Mouse (Mus musculus): ENCODE measurements around the gene Olfr1441.

Olfr1441 gene

DNA sequence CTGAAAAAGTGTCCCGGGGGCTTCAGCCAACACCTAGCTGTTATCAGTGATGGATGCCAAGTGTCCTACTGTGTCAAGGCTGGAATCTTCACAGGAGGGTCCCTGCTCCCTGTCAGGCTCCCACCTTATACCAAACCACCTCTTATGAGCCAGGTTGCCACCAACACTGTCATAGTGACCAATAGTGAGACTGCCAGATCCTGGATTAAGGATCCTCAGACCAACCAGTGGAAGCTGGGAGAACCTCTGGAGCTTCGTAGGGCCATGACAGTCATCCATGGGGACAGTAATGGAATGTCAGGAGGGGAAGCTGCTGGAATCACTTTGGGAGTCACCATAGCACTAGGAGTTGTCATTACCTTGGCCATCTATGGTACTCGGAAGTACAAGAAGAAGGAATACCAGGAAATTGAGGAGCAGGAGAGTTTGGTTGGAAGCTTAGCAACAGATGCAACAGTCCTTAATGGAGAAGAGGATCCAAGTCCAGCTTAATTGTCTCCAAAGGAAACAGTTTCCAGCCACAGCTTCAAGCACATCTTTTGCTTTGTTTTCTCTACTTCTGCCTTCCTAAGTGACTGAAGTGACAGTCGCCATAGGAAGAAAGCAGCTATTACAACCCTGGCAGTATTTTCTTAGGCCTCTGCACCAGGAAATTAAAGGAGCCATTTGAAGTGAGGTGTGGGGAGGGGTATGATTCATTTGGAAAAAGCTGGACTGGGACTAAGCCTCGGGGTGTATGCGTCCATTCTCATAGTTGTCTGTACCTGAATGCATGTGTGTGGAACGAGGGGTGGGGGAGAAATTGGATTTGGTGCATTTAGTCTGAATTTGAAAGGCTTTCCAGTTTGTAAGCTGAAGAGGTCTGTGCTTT lies 45.9 kb downstream of the Olfr1441 start:
- DNase-seq (ENCODE audit: low read depth, low spot score): no peak

DNA sequence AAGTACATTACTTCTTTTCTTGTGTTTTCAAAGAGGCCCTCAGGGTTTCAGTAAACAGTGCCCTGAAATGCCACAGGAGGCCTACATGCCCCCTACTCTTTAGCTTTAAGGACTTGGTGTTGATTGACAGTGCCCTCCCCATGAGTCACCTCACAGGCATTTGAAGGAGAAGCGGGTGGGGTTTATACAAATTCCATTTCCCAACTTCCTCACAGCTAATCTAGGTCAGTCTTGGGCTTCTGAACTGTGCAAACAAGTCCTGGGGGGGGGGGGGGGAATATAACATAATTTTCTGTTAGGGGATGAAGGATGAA lies 46.4 kb downstream of the Olfr1441 start:
- DNase-seq (ENCODE audit: low read depth, low spot score): peak; percentile 51

DNA sequence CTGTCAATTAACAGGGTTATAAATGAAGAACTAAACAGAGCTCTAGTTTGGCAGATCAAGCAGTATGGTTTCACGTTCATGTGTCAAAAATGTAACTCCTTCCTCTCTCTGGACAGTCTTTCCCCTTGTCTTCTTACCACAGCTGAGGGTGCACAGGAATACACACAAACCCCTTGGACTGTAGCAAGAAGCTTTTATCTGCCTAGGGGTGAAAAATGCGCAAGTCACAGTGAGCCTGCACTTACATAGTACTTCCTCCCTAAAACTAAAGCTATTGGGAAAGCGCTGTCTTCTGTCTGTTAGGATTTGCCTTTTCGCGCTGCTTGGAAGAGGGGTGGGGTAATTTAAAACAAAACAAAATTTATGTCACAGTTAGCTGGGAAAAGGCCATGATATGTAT lies 46.9 kb downstream of the Olfr1441 start:
- DNase-seq (ENCODE audit: low read depth, low spot score): peak; percentile 48

DNA sequence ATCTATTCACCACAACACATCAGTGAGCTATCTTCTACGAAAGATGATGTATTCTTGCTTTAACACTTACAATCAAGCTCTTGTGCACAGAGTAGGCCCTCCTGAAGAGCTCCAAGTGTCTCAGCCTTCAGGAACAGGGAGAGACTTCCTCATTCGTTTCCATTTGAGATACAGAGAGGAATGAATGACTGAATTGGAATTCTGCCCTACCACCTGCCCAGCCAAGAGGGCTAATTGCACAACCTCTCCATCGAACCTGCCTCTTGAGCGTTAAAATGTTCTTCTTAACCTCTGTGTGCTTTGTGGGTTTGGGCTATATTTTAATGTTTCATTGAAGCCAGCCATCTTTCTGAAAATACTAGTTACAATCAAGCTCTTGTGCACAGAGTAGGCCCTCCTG lies 47.4 kb downstream of the Olfr1441 start:
- peak; percentile 33 for DNase-seq (ENCODE audit: low read depth, low spot score)

GRCm38 (mm10) chr19:12465530-12466144 lies 48.4 kb downstream of the Olfr1441 start:
- no peak for DNase-seq (ENCODE audit: low read depth, low spot score)

DNA sequence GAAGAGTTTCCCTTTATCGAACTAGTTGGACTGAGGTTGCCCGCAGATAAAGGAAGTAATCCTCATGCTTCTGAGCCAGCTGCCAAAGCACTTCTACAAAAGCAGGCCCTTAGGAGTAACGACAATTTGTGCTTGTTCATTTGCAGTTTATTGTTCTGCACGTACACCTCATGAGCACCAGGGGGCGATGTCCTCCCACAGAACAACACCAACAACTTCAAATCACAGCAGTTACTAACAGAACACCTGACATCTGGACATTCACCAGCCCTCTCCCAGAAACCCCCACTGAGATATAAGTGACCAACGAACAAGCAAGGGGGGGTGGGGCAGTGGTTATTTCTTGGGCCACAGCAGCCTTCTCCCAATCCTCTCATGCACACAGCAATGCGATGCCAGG lies 49.0 kb downstream of the Olfr1441 start:
- DNase-seq (ENCODE audit: low read depth, low spot score): peak; percentile 89

DNA sequence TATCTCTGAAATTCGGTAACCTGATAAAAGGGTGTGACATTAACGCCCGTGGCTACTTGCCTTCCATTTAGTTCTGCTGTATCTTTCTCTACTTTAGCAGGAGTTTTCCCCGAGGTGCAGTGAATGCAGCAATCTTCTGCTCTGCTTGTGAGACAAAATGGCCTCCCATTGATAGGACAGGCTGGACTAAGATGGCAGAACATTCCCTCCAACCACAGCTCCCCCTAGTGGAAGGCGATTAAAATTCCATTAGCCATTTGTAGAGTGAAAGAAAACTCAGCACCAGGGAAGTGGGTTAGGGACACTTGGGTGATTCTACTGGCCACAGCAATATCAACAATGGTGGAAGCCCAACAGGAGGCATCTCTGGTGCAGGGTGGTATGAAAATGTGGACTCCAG lies 50.2 kb downstream of the Olfr1441 start:
- DNase-seq (ENCODE audit: low read depth, low spot score): peak; percentile 61

- peak; percentile 30 for DNase-seq (ENCODE audit: low read depth, low spot score)
Measured at GRCm38 (mm10) chr19:12471866-12472265, 54.6 kb downstream of the Olfr1441 start.

- DNase-seq (ENCODE audit: low read depth, low spot score): no peak
Measured at GRCm38 (mm10) chr19:12472381-12472976, 55.2 kb downstream of the Olfr1441 start.

Data from A20 (cell line).